Mouse (Mus musculus) midbrain, embryonic 15.5 days (tissue): Measurements from ENCODE around the gene Klrb1c. TPM values are rescaled to one million over a fixed set of nuclear protein-coding genes. Genes with fewer than 3 reads are reported as not detected.
"Not testable (repeated sequence)": the region's sequence is repeated elsewhere in the genome, so short reads cannot be mapped to it uniquely, and the experiment has no call there.

Experiments
- ATAC-seq: fragments of 200-750 bp; cut with Nextera tagmentation; replicated peaks from 2 replicates; pipeline ENCODE4 v1.8.0; 2017; ENCODE audit warnings: moderate TSS enrichment
- H3K27ac ChIP-seq: fragments of 300-500 bp; sonication (generic); 2 replicates; pipeline ENCODE4 v1.5.1; 2015; ENCODE audit warnings: mild to moderate bottlenecking, inconsistent platforms
- H3K27me3 ChIP-seq: fragments of 300-500 bp; sonication (generic); replicated peaks from 2 replicates; pipeline ENCODE4 v1.6.1; 2015; ENCODE audit warnings: inconsistent platforms
- H3K36me3 ChIP-seq: fragments of 300-500 bp; sonication (generic); replicated peaks from 2 replicates; pipeline ENCODE4 v1.6.1; 2015; ENCODE audit warnings: inconsistent platforms
- H3K4me1 ChIP-seq: fragments of 300-500 bp; sonication (generic); 2 replicates; pipeline ENCODE4 v1.6.1; 2015; ENCODE audit warnings: inconsistent platforms
- H3K4me2 ChIP-seq: fragments of 300-500 bp; sonication (generic); 2 replicates; pipeline ENCODE4 v1.6.1; 2015; ENCODE audit warnings: inconsistent platforms, mild to moderate bottlenecking, moderate library complexity
- H3K4me3 ChIP-seq: fragments of 300-500 bp; sonication (generic); 2 replicates; pipeline ENCODE4 v1.5.1; 2015; ENCODE audit warnings: mild to moderate bottlenecking, inconsistent platforms
- H3K9ac ChIP-seq: fragments of 300-500 bp; sonication (generic); 2 replicates; pipeline ENCODE4 v1.6.1; 2015; ENCODE audit warnings: mild to moderate bottlenecking, inconsistent platforms
- H3K9me3 ChIP-seq: fragments of 300-500 bp; sonication (generic); 2 replicates; pipeline ENCODE4 v1.6.1; 2016; ENCODE audit warnings: inconsistent platforms
- WGBS: fragments of 180-500 bp; shearing (Covaris S2); methylation state at CpG from one replicate; pipeline ENCODE4 v1.1.7; 2015; ENCODE audit warnings: mixed read lengths; 5-methylcytosine and 5-hydroxymethylcytosine counted together
- polyA plus RNA-seq: library from polyadenylated mRNA; unstranded; fragments of >200 nt; fragmentation: Nextera tagmentation; extraction: Ambion mirVana; gene quantifications from 2 replicates; pipeline ENCODE4 v1.2.1, GENCODE M21; 2015

Klrb1c gene
- polyA plus RNA-seq, 1 experiment from 2014 or later, result 0.12 TPM

DNA sequence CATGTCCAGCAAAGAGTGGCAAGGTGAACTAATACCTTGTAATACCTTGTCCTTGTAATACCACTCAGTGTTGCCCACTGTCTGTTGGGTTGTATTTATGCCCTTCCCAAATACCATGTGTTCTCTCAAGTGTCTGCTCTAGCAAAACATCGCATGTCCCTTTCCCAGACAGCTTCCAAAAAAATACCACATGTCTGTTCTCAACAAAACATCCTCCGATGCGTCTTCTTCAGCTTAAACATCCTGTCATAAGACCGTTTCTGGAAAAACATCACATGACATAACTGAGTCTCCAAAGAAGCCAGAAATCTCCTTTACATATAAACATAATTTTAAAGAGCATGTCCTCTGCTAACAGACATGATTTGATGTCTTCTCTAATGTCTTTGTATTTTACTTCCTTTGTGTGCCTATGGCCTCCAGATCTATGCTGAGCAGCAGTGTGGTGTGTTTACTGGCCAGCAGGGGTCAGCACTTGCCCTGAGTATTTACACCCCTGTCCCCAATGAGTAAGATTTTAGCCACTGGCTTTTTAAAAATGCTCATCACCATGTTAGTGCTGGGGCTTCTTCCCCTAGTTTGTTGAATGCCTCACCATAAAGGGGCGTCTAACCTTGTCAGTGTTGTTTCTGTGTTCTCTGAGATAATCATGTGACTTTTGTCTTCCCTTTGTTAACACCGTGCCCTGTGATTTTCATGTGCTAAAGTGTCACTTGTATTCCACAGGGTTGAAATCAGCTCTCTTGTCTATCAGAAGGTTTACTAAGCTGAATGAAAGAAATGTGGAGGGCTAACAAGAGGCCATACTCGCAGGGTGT, 16.0 kb upstream of the Klrb1c start:
- not testable (repeated sequence) for H3K4me3 ChIP-seq, ATAC-seq, H3K9me3 ChIP-seq, H3K9ac ChIP-seq, H3K36me3 ChIP-seq, H3K4me1 ChIP-seq, H3K4me2 ChIP-seq, H3K27me3 ChIP-seq
- WGBS, result 65% methylated on average over 7 of the region's 7 CpGs
- peak overlapping the region; percentile 28 for H3K27ac ChIP-seq

DNA sequence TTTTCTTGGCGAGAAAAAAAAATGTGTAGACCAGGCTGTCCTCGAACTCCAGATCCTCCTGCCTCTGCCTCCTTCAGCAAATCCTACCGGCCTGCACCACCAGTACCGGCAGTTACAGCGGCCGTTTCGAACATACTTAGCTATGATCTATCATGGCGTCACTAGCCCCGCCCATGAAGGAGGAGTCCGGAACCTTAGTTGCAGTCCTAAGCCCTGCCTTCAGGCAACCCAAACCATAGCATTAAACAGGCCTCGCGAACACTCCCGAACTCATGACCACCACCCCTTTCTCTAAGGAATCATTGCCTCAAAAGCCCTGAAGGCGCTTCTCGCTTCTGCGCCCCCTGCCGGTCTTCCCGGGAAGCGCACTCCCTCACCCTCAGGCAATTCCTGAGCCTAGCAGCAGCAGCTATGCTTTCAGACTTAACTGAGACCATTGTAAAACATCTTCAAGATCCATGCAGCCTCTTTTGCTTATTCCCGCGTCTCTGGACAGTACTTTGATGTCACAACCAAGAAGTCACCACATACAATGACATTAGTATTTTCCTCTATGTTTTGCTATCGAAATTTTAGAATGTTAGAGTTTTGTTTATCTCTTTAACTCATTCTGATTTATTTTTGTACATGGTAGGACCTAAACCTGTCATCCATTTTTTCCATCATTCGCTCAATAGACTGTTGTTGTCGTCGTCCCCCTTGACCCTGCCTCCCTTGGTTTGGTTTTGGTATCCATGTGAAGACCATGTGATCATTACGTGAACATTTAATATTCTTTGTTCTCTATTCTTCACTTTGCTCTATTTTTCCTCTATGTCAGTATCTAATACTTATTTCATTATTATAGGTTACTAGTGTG, 14.2 kb upstream of the Klrb1c start:
- Histone ChIP-seq H3K4me3 (peak overlapping the region; percentile 47), H3K36me3 (no peaks in the 10 kb centered on the region), H3K9ac (peak overlapping the region; percentile 61; the same call in 1 of the 2 replicates), H3K27ac (peak overlapping the region; percentile 89), H3K9me3 (no peaks in the 10 kb centered on the region), H3K4me1 (peaks cover 5% of the 10 kb centered on the region), H3K27me3 (no peaks in the 10 kb centered on the region), H3K4me2 (peak overlapping the region; percentile 62)
- peak; percentile 91 for ATAC-seq
- 6% methylated on average over 26 of the region's 26 CpGs for WGBS

DNA sequence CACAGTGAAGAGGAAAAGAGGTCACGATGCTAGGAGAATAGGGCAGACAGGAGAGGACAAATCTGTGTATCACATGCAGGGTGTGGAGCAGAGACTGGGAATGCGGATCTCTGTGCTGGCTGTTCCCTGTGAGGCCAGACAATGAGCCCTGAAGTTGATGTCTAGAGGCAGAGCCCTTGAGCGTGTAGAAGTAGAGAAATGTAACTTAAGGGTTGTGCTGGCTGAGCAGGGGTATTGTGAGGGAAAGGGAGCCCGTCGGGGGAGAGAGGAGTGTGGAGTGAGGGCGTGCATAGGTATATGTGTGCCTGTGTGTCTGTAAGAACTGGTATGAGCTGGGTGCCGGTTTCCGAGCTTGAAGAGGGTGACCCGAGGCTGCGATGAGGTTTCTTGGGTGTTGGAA, 13.5 kb upstream of the Klrb1c start:
- H3K27me3 ChIP-seq, result no peaks in the 10 kb centered on the region
- 10% methylated on average over 10 of the region's 10 CpGs for WGBS
- peaks cover 12% of the 10 kb centered on the region for H3K4me1 ChIP-seq
- H3K9ac ChIP-seq, result peak overlapping the region; percentile 61
- H3K27ac ChIP-seq, result peak overlapping the region; percentile 89
- ATAC-seq, result peak; percentile 59
- H3K4me3 ChIP-seq, result peak overlapping the region; percentile 47
- H3K36me3 ChIP-seq, result no peaks in the 10 kb centered on the region
- no peaks in the 10 kb centered on the region for H3K9me3 ChIP-seq
- H3K4me2 ChIP-seq, result peak overlapping the region; percentile 62

DNA sequence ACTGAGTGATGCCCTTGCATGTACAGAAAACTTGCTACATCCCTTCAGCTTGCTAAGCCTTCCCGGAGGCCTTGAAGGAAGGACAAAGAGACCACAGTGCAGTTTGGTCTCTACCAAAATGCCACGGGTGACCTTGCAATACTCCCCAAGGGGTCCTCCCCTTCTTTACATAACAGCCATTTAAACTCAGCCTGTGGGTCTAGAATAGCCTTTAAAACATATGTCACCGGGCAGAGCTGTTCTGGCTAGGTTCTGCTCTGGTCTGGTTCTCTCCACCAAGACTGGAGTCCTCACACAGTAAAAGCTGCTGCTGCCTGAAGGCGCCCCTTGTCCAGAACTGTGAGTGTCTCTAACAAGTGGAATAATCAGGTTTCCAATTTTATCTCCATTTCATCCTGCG, 11.7 kb upstream of the Klrb1c start:
- H3K4me3 ChIP-seq, result peak overlapping the region; percentile 9; the same call in 1 of the 2 replicates
- WGBS, result 76% methylated on average over 5 of the region's 5 CpGs
- peak overlapping the region; percentile 53; the same call in 1 of the 2 replicates for H3K27ac ChIP-seq
- H3K27me3 ChIP-seq, H3K9ac ChIP-seq, H3K9me3 ChIP-seq, ATAC-seq, H3K36me3 ChIP-seq: not testable (repeated sequence)
- peak overlapping the region; percentile 47 for H3K4me2 ChIP-seq
- peaks cover 14% of the 10 kb centered on the region for H3K4me1 ChIP-seq

DNA sequence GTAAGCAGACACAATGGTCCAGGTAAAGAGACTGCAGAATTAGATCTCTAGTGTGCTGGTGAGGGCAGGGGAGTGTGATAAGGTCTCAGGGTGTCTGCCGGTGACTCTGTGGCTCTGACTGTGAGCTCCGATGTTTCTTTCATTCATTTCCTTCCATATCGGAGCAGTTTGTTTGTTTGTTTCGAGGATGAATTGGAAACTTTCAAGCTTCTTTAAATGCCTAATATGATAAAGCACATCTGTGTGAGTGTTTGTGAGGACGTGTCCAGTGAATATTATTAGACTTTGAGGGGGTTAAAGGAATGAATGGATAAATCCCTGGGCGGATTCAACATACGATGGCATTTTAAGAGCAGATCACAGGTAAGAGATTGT, 10.9 kb upstream of the Klrb1c start:
- H3K36me3 ChIP-seq, result no peaks in the 10 kb centered on the region
- no peaks in the 10 kb centered on the region for H3K9me3 ChIP-seq
- peak overlapping the region; percentile 73 for H3K4me3 ChIP-seq
- H3K9ac ChIP-seq, result peak overlapping the region; percentile 48
- peak overlapping the region; percentile 47 for H3K4me2 ChIP-seq
- H3K4me1 ChIP-seq, result peaks cover 14% of the 10 kb centered on the region
- no peaks in the 10 kb centered on the region for H3K27me3 ChIP-seq
- WGBS, result 18% methylated on average over 7 of the region's 7 CpGs
- ATAC-seq, result no peak
- H3K27ac ChIP-seq, result peak overlapping the region; percentile 94

DNA sequence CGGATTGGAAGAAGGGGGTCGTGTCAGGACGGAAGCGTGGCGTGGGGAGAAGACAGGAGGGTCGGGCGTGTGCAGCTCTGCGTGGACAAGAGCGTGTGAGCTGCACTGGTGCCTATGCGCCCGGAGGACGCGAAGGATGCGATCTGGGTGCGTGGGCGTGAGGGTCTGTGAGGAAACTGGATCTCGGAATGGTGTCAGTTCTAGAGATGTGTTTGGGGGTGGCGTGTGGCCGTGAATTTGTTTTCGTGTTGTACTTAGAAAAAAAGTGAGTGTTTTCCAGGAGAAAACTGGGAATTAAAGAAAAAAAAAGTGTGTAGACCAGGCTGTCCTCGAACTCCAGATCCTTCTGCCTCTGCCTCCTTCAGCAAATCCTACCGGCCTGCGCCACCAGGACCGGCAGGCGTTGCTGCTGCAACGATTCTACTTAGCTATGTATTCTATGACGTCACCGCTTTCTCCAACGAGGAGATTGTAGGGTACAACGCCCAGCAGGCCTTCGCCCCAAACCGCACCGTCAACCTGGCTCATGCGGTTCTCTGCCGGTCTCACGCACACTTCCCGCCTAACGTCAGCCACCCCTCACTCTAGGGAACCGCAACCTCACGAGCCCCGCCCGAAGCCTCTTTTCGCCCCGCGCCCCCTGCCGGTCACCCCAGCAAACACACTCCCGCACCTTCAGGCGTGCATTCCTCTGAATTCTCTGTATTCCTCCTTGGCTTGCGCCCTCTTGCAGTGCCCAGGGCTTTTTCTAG, 10.3 kb upstream of the Klrb1c start:
- not testable (repeated sequence) for H3K9me3 ChIP-seq, H3K36me3 ChIP-seq, H3K27me3 ChIP-seq
- H3K9ac ChIP-seq, result peak overlapping the region; percentile 77
- H3K4me2 ChIP-seq, result peak overlapping the region; percentile 66
- peaks cover 14% of the 10 kb centered on the region for H3K4me1 ChIP-seq
- under 1% methylated on average over 49 of the region's 49 CpGs for WGBS
- peak overlapping the region; percentile 73 for H3K4me3 ChIP-seq
- peak overlapping the region; percentile 94 for H3K27ac ChIP-seq
- ATAC-seq, result peak; percentile 85

DNA sequence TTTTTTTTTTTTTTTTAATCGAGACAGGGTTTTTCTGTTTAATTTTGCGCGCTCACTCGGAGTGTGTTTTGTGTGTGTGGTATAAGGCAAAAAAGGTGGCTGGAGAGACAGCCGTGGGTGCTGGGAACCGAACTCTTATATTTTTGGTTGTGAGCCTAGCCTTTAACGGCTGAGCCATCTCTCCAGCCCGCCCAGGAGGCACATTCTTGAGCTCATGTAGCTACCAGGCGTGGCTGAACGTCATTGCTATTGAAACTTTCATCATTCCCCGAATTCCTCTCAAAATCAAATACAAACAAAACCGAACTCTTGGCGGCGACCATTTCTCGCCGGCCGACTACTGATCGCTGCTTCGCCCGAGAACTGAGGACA, 9.7 kb upstream of the Klrb1c start:
- ATAC-seq, result peak; percentile 68
- 0% methylated on average over 20 of the region's 20 CpGs for WGBS

DNA sequence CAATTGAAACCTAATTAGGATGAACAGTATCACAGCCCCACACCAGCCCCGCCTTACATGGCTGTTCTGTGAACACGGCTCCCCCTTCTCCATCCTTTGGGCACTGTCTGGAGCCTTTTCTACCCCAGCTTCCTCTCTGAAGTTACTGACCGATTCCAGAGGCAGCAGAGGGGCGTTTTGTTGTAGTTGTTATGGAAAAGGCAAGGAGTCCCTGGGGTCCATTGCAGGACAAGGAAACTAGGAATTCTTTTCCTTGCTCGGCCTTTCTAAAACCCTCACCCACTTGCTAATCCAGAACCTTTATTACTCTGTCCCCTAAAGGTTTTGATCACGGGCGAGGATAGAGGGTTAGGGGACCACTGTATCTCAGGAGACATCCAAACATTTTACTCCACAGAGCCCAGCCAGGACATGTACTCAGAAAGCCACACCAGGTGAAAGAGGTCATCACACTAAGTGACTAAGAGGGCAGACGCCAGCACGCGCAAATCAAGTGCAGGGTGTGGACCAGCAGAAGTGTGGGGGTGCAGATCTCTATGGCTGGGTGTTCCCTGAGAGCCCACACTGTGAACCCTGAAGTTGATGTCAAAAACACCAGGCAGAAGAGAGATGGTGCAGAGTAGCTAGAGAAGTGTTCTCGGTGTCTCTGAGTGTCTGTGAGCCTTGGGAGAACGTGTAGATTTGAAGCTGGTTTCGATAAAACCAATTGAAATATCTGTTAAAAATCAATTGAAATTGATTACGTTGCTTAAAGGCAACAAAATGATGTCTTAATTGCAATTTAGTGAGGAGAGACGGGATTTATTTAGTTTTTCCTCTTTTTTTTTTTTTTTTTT, 9.1 kb upstream of the Klrb1c start:
- ATAC-seq, result no peak
- peak overlapping the region; percentile 66 for H3K4me2 ChIP-seq
- peaks cover 14% of the 10 kb centered on the region for H3K4me1 ChIP-seq
- WGBS, result 9% methylated on average over 15 of the region's 15 CpGs
- H3K4me3 ChIP-seq, result peak overlapping the region; percentile 73
- no peaks in the 10 kb centered on the region for H3K36me3 ChIP-seq
- peak overlapping the region; percentile 32 for H3K9ac ChIP-seq
- H3K27me3 ChIP-seq, result no peaks in the 10 kb centered on the region
- no peaks in the 10 kb centered on the region for H3K9me3 ChIP-seq
- H3K27ac ChIP-seq, result peak overlapping the region; percentile 59

More for the DNA sequence above, 9.7 kb upstream of the Klrb1c start:
- H3K9ac ChIP-seq, result peak overlapping the region; percentile 77
- peaks cover 14% of the 10 kb centered on the region for H3K4me1 ChIP-seq
- peak overlapping the region; percentile 66 for H3K4me2 ChIP-seq
- H3K9me3 ChIP-seq, H3K36me3 ChIP-seq, H3K27me3 ChIP-seq: not testable (repeated sequence)
- peak overlapping the region; percentile 94 for H3K27ac ChIP-seq
- H3K4me3 ChIP-seq, result peak overlapping the region; percentile 73

DNA sequence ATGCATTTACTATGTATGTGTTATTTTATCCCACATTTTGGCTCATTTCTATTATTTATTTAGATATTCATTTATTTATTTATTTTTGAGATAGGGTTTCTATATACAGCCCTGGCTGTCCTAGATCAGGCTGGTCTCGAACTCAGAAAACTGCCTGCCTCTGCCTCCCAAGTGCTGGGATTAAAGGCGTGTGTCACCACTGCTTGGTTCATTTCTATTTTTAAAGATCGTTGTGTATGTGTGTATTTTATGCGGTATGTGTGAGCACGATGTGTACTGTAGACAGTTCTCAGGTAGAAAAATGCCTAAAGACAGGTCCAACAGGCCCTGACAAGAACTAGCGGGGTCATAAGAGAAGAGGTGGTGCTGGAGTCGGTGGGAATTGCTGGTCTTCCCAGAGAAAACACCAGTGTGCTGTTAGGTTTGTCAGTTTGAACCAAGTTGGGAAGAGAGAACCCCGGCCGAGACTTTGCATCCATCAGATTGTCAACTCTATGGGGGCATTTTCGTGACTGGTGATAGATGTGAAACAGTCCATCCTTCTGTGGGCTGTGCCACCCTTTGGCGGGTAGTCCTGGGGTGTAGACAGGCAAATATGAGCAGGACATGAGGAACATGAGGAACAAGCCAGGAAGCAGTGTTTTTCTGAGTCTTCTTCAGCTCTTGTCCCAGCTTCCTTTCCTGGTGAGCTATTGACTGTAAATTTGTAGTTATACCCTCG, 8.3 kb upstream of the Klrb1c start:
- 82% methylated on average over 12 of the region's 12 CpGs for WGBS
- H3K4me2 ChIP-seq, result peak overlapping the region; percentile 66
- no peaks in the 10 kb centered on the region for H3K27me3 ChIP-seq
- H3K9ac ChIP-seq, result 0 out of 2 replicates have a peak overlapping the region, but pooled peaks have one; percentile 32
- peaks cover 11% of the 10 kb centered on the region for H3K4me1 ChIP-seq
- peak overlapping the region; percentile 59 for H3K27ac ChIP-seq
- H3K9me3 ChIP-seq, result no peaks in the 10 kb centered on the region
- peak overlapping the region; percentile 73 for H3K4me3 ChIP-seq
- no peak for ATAC-seq
- H3K36me3 ChIP-seq, result no peaks in the 10 kb centered on the region

DNA sequence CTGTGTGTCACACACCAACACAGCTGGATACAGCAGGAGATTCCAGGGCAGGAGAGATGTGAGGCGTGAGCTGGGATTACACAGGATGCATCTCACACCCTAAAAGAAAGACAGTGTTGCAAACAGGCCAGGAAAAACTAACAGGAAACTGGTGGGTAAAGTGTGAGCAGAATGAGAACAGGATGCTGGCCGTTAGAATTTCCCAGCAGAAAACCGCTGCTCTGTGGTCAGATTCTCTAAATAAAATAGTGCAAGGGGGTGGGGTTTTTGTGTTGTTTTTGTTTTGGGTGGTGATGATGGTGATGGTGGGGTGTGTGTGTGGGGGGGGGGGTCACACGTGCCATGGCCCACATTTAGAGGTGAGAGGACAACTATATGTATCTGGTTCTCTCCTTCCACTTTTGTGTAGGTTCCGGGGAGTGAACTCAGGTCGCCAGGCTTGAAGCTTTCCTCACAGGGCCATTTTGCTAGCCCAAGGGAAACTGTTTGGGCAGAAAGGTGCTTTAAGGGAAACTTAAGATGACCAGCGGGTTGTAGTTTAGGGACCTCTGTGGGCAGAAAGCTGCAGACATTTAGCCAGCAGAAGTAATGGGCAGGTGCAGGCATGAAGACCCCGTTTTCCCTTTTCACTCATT, 7.4 kb upstream of the Klrb1c start:
- H3K9ac ChIP-seq, result no peak overlapping the region
- H3K27me3 ChIP-seq, result no peaks in the 10 kb centered on the region
- no peak for ATAC-seq
- no peaks in the 10 kb centered on the region for H3K36me3 ChIP-seq
- H3K4me2 ChIP-seq, result no peak overlapping the region
- H3K9me3 ChIP-seq, result no peaks in the 10 kb centered on the region
- H3K27ac ChIP-seq, result no peak overlapping the region
- WGBS, result 84% methylated on average over 8 of the region's 8 CpGs
- peaks cover 11% of the 10 kb centered on the region for H3K4me1 ChIP-seq
- no peak overlapping the region for H3K4me3 ChIP-seq
